Mouse (Mus musculus) E14TG2a.4 (cell line): ENCODE measurements around the gene Zc3hav1.

Experiments
- CTCF ChIP-seq: conservative IDR thresholded peaks from 2 replicates; pipeline ENCODE4 v1.5.1; 2014; ENCODE audit warnings: low read length
- NANOG ChIP-seq: IDR thresholded peaks from 2 replicates; pipeline ENCODE4 v1.6.1; 2014; ENCODE audit warnings: borderline replicate concordance, low read length, mixed read lengths
- POU5F1 ChIP-seq: IDR thresholded peaks from 2 replicates; pipeline ENCODE4 v1.6.1; 2014; ENCODE audit warnings: low read length, borderline replicate concordance

DNA sequence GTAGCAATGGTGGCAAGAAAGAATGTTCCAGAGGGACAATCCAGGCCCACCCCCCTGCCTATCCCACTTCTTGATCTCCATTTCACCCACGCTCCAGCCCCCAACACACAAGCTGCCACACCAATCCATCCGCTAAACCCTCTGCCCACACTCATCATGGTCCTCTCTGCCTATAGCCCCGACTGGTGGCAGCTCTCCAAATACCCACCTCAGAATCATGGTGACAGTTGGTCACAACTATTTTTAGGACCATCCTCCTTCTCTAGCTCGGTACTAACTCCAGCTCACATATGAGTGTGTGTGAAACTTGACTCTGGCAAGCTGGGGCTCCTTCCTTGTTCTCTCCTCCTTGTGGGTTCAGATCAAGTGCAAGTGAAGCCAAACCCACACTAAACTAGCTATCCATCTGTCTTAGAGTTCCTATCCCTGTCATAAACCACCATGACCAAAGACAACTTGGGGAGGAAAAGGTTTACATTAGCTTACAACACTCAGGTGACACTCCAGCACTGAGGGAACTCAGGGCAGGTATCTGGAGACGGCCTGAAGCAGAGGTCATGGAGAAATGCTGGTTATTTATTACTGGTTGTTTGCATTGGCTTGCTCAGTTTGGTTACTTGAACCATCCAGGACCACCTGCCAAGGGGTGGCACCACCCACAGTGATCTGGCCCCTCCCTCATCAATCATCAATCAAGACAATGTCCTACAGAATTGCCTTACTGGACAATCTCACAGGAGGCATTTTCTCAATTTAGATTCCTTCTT, 90.8 kb downstream of the Zc3hav1 start:
- TF ChIP-seq CTCF: no peak
- no peak for TF ChIP-seq NANOG
- no peak for TF ChIP-seq POU5F1
